Mouse (Mus musculus) intestine, embryonic 14.5 days (tissue): ENCODE data around the gene 2410004B18Rik. TPM values are rescaled to one million over a fixed set of nuclear protein-coding genes. Genes with fewer than 3 reads are reported as not detected.

Experiments
- polyA plus RNA-seq: library from polyadenylated mRNA; unstranded; fragments of >200 nt; fragmentation: Nextera tagmentation; extraction: Ambion mirVana; gene quantifications from 2 replicates; pipeline ENCODE4 v1.2.1, GENCODE M21; 2014

2410004B18Rik gene
- polyA plus RNA-seq, 1 experiment from 2014 or later = 50.7 TPM

Other genes with a start within 250 kb of the 2410004B18Rik start
- 45.3 and 46.9 TPM in 2 replicates for gene Ddah1, start 179.3 kb upstream of the 2410004B18Rik start, polyA plus RNA-seq
- 52.9 and 53.5 TPM in 2 replicates for gene Bcl10, start 15.2 kb upstream of the 2410004B18Rik start, polyA plus RNA-seq
- 3.9 TPM in 2 replicates for gene Syde2, start 49.9 kb downstream of the 2410004B18Rik start, polyA plus RNA-seq
- gene Wdr63, start 170.1 kb downstream of the 2410004B18Rik start, polyA plus RNA-seq = 0.17 TPM in 1 of 2 replicates, not detected in the other
- 5.8 and 7.1 TPM in 2 replicates for gene Mcoln3, start 179.4 kb downstream of the 2410004B18Rik start, polyA plus RNA-seq
- gene Mcoln2, start 211.8 kb downstream of the 2410004B18Rik start, polyA plus RNA-seq = 4.1 and 4.2 TPM in 2 replicates